Mouse (Mus musculus): ENCODE data around the gene Pigyl.
A peak's percentile ranks its signal among the peaks of the same experiment; 100 is the strongest.
"Not testable (repeated sequence)": the region's sequence is repeated elsewhere in the genome, so short reads cannot be mapped to it uniquely, and the experiment has no call there.

Pigyl gene

DNA sequence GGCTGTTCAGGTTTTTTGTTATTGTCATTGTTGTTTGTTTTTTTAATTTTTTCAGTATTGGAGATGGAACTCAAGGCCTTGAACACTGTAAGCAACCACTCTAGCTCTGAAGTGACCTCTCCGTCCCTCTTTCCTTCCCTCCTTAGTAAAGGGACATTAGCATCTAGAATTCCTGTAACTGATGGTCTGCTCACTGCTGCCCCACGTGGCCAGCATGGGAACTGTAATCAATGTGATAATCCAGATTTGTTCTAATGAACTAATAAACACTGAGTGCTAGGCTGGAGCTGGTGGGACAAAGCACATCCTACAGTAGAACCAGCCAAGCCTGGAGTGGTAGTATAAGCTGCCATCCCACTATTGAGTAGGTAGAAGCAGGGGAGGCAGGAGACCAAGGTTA lies 18.2 kb upstream of the Pigyl start:
- DNase-seq (ENCODE audit: low spot score) = no peak

- DNase-seq (ENCODE audit: low spot score) = no peak
Observed at GRCm38 (mm10) chr9:22139746-22140145, 16.9 kb upstream of the Pigyl start.

DNA sequence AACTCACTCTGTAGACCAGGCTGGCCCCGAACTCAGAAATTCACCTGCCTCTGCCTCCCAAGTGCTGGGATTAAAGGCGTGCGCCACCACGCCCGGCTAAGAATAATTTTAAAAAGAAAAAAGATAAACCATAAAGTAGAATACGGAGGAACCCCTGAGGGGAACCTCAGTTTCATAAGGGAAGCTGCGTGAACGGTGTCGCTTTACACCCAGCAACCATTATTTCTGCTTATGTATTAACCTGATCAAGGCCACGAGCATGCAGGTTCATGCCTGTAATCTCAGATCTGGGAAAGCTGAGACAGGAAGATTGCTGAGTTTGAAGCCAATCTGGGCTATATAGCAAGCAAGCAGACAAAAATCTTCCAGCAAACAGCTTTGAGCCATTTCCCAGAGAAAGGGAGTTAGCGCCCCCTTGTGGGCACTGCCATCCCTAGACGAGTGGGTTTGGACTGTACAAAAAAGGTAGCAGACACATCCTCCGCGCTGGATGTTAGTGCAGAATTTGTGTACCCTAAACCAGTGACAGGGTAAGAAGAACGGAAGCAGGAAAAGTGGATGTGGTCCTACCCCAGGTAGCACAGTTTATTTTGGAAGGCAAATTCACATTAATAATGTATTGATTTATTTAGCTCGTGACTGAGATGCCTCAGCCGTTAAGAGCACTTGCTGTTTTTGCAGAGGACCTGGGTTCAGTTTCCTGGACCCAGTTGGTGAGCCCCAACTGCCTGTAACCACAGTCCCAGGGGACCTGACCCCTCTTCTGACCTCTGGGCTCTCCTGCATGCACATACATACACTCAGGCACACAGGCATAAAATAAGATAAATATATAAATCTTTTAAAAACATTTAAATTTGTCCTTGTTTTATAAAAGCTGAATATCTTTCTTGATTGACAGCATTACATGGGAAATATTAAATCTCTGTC lies 13.3 kb upstream of the Pigyl start:
- peak; percentile 95 for DNase-seq (ENCODE audit: low spot score)

- no peak for DNase-seq (ENCODE audit: low spot score)
Observed at GRCm38 (mm10) chr9:22144304-22144965, 12.2 kb upstream of the Pigyl start.

DNA sequence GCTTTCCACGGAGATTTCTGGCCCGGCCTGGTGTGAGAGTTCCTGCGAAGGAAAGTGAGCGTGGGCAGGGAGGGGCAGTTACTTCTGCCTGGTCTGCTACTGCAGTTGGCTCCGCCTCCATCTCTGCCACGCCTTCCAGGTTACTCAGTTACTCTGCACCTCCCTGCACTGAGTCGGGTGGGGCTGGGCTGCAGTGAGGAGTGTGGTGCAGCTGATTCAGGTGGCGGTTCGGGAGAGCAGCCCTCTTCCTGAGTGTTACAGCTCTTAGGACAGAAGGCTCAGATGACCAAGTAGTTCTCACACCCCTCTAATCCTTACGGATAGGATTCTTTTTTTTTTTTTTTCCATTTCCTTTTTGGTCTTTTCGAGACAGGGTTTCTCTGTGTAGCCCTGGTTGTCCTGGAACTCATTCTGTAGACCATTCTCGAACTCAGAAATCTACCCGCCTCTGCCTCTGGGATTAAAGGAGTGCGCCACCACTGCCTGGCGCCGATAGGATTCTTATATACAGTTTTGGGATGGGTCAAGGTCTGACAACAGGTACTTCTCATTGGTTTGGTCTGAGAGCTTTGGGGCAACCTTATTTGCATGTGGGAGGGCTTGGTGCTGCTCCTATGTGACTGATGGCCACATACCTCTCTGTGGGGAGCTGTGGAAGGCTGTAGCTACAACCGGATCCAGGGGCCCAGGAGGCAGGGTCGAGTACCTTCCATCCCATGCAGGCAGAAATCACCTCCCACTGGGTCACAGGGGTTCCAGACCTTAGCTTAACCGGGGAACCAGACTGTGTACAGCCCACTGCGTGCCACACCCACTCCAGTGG lies 7.0 kb upstream of the Pigyl start:
- DNase-seq (ENCODE audit: low spot score) = no peak

- DNase-seq (ENCODE audit: low spot score) = not testable (repeated sequence)
Observed at GRCm38 (mm10) chr9:22150249-22150693, 6.4 kb upstream of the Pigyl start.

GRCm38 (mm10) chr9:22150946-22151345 lies 5.7 kb upstream of the Pigyl start:
- no peak for DNase-seq (ENCODE audit: low spot score)

GRCm38 (mm10) chr9:22153810-22154209 lies 2.8 kb upstream of the Pigyl start:
- DNase-seq (ENCODE audit: low spot score) = no peak

GRCm38 (mm10) chr9:22155614-22156013 lies 1.0 kb upstream of the Pigyl start:
- peak; percentile 80 for DNase-seq (ENCODE audit: low spot score)

DNA sequence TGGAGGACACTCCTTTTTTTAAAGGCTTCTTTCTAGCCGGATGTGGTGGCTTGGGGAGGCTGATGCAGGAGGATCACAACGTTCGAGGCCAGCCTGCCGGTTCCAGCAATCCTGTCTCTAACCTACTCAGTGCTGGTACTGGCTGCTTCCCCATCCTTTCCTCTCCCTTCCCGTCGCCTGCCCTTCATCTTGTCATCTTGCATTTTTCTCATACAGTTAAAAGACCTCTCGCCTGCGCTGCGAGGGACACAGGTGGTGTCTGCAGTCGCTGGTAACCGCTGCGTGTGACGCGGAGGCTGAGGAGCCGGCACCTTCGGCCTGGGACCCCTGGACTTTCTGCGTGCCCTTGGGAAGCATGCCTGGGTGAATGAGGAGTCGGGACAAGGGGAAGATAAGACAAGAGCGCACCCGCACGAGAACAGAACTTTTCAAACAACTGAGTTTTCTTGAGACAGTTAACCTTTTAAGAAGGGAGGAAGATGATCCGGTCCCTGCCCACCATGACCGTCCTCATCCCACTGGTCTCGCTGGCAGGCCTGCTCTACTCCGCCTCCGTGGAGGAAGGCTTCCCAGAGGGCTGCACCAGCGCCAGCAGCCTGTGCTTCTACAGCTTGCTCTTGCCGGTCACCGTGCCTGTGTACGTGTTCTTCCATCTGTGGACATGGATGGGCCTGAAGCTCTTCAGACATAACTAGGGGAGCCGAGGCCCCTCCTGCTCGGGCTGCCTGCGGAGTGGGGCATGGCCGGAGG lies 1.0 kb downstream of the Pigyl start:
- DNase-seq (ENCODE audit: low spot score) = peak; percentile 50

GRCm38 (mm10) chr9:22161299-22161698 lies 4.7 kb downstream of the Pigyl start:
- DNase-seq (ENCODE audit: low spot score) = no peak

DNA sequence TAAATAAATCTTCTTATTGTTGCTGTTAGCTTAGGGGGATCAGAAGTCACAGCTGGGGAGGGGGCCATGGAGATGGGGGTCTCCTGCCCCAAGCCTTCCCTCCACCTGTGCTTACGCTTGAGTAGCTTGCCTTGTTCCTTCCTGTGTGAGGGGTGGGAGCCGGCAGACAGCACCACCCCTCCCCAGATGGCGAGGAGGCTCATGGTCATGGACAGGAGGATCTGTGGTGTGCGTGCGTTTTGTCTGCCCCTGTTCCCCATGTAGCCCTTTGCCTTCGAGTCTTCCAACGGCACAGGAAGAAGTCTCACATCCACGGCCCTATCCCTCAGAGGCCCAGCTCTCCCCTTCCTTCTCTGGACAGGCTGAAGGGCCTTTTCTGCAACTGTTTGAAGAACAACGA lies 5.7 kb downstream of the Pigyl start:
- no peak for DNase-seq (ENCODE audit: low spot score)

DNA sequence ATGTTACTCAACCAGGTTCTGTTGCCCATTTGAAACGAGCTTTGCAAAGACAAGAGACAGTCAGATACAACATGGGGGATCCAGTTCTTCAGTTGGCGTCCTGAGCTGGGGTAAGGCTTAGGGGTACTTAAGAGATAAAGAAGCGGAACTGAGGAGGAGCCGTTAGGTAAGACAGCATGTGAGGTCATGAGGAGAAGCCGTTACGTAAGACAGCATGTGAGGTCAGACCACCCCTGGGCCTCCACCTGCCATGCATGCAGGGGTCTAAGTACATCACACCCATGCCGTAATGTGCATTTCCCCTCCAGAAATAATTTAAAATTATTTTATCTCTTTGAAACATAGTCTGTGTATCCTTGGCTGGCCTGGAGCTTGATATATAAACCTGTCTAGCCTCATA lies 6.3 kb downstream of the Pigyl start:
- DNase-seq (ENCODE audit: low spot score) = no peak

DNA sequence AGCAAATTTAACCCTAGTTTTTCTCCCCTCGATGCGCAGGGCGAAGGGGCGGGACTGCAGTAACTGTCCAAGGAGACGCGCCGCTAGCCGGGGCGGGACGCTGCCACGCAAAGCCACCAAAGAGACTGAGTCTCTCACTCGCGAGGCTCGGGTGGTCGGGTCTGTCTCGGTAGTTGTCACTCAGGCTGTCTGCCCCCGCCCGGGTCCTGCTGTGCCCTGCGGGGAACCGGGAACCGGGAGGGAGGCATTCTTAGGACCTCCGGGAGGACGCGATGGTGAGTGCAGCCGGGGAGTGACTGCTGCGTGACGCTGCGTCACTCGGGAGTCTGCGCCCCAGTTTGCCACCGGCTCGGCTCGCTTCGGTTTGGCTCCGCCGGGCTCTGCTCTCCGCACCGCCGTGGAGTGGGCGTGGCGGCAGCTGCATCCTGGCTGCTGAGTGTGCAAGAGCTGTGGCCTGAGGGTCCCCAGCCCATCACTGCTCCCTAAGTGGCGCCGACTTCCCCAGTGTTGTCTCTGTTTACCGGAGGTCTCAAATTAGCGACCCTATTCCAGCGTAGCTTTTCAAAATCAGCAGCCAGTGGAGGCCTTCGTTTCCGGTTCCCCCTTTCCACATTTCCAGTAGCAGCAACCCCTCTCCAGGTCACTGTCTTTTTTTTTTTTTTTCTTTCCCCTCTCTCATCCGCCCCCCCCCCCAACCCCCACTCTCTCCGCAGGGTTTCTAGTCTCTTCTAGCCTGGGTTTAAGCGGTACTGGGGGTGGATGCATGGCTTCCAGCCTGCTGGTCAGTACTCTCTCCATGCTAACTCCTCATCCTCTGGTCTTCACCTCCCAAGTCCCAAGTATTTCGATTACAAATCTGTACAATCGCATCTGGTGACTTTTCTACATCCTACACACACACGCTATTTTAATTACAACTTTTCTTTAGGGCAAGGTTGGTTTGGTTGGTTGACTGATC lies 8.3 kb downstream of the Pigyl start:
- peak; percentile 66 for DNase-seq (ENCODE audit: low spot score)

DNA sequence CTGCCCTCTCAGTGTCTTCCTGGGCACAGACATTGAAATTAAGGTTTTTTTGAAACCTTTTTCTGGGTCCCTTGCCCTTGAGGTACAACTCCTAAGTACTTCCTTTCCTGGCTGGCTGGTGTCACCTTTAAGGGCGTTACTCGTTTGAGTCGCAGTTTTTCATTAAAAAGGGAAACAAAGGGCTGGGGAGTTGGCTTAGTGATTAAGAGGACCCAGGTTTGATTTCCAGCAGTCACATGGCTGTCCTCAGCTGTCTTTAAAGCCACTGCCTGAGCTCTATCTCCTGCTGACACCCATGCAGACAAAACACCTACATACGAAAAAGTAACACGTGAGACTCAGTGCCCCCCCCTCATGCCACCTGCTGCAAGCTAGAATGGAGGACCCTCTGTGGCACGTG lies 9.3 kb downstream of the Pigyl start:
- DNase-seq (ENCODE audit: low spot score) = no peak

DNA sequence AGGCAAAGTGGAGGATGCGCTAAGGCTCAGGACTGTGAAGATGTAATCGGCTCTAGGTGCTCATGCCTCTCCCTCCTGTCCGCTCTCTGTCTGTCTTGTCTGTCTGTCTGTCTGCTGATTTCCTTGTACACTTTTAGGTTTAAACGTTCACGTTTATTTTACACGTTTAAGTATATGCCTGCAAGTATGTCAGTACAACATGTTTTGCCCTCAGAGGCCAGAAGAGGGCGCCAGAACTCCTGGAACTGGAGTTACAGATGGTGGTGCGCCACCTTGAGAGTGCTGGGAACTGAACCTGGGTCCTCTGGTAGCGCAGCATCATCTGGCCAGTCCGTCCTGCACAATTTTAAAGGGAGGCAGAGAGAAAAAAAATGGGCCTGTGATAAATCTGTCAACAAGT lies 10.0 kb downstream of the Pigyl start:
- DNase-seq (ENCODE audit: low spot score) = peak; percentile 62

GRCm38 (mm10) chr9:22167751-22168150 lies 11.1 kb downstream of the Pigyl start:
- no peak for DNase-seq (ENCODE audit: low spot score)

DNA sequence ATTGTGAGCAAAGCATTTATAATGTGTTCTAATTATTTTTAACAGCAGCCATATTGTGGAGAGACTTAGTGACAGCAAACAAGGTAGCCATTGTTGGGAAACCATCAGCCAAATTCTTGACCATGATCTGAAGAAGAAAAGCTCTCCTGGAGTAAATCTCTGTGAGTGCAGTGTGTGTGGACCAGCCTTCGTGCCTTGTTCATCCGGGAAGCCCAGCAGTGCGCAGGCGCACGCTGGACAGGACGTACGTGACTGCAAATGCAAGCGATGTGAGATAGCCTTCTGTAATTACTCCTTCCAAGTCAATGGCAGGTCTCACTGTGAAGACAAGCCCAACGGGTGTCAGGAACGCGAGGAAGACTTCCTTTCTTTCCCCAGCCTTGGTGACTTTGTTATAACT lies 12.7 kb downstream of the Pigyl start:
- no peak for DNase-seq (ENCODE audit: low spot score)

DNA sequence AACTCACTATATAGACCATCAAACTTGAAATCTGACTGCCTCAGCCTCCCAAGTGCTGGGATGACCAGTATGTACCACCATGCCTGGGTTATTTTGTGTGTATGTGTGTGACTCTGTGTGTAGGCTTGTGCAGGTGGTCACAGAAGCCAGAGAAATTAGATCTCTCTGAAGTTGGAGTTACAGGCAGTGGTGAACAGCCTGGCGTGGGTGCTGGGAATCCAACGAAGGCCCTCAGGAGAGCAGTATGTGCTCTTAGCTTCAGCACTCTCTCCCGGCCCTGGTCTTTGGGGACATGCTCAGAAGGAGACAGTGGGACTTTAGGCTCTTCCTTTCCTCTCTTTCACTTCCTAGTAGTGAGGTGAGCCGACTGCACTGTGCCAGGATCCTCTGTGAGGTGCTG lies 15.7 kb downstream of the Pigyl start:
- no peak for DNase-seq (ENCODE audit: low spot score)

GRCm38 (mm10) chr9:22188025-22188611 lies 31.5 kb downstream of the Pigyl start, which contains the start of gene Zfp872:
TSS of gene Zfp872 (plus strand) at chr9:22188090.
- peak; percentile 76 for DNase-seq (ENCODE audit: low spot score)
